Mouse (Mus musculus) stomach, postnatal 0 days (tissue): ENCODE results near the gene Slc35e2. TPM values are rescaled to one million over a fixed set of nuclear protein-coding genes. Genes with fewer than 3 reads are reported as not detected.
A peak's percentile ranks its signal among the peaks of the same experiment; 100 is the strongest.

ENCODE experiments used
- ATAC-seq: fragments of 200-750 bp; cut with Nextera tagmentation; 2 replicates; pipeline ENCODE4 v1.8.0; 2017; ENCODE audit not compliant: low FRiP score, low TSS enrichment
- DNase-seq: peaks from one replicate; pipeline ENCODE4 v3.0.0-alpha.2; 2016; ENCODE audit warnings: low spot score
- H3K27ac ChIP-seq: fragments of 300-500 bp; sonication (generic); replicated peaks from 2 replicates; pipeline ENCODE4 v1.5.1; 2014; ENCODE audit warnings: mild to moderate bottlenecking, control low read depth
- H3K27me3 ChIP-seq: fragments of 300-500 bp; sonication (generic); 2 replicates; pipeline ENCODE4 v1.6.1; 2014; ENCODE audit warnings: low read length; ENCODE audit not compliant: control insufficient read depth, insufficient read depth
- H3K36me3 ChIP-seq: fragments of 300-500 bp; sonication (generic); 2 replicates; pipeline ENCODE4 v1.6.1; 2014; ENCODE audit warnings: low read length, mixed read lengths; ENCODE audit not compliant: control insufficient read depth, insufficient read depth
- H3K4me1 ChIP-seq: fragments of 300-500 bp; sonication (generic); replicated peaks from 2 replicates; pipeline ENCODE4 v1.6.1; 2014; ENCODE audit warnings: antibody characterized with exemption; ENCODE audit not compliant: control insufficient read depth, insufficient read depth
- H3K4me2 ChIP-seq: fragments of 300-500 bp; sonication (generic); replicated peaks from 2 replicates; pipeline ENCODE4 v1.6.1; 2014; ENCODE audit warnings: low read depth, mild to moderate bottlenecking, control low read depth, moderate library complexity
- H3K4me3 ChIP-seq: fragments of 300-500 bp; sonication (generic); 2 replicates; pipeline ENCODE4 v1.5.1; 2014; ENCODE audit warnings: low read depth, low read length, control low read depth
- H3K9ac ChIP-seq: fragments of 300-500 bp; sonication (generic); 2 replicates; pipeline ENCODE4 v1.6.1; 2014; ENCODE audit warnings: mild to moderate bottlenecking, low read length, control low read depth, mixed read lengths
- H3K9me3 ChIP-seq: fragments of 300-500 bp; sonication (generic); 2 replicates; pipeline ENCODE4 v1.6.1; 2016; ENCODE audit warnings: low read length; ENCODE audit not compliant: control insufficient read depth
- CTCF ChIP-seq: IDR thresholded peaks from 2 replicates; pipeline ENCODE4 v1.5.1; 2016; ENCODE audit warnings: antibody characterized with exemption, low read depth, mild to moderate bottlenecking, moderate library complexity
- EP300 ChIP-seq: optimal IDR thresholded peaks from 2 replicates; pipeline ENCODE3; 2016; ENCODE audit warnings: antibody characterized with exemption
- WGBS: fragments of 180-500 bp; shearing (Covaris S2); extraction: QIAGEN DNeasy Blood & Tissue Kit; methylation state at CpG from one replicate; pipeline ENCODE4 v1.1.7; 2014; 5-methylcytosine and 5-hydroxymethylcytosine counted together
- polyA plus RNA-seq: library from polyadenylated mRNA; unstranded; fragments of >200 nt; fragmentation: Nextera tagmentation; extraction: Ambion mirVana; gene quantifications from 2 replicates; pipeline ENCODE4 v1.2.1, GENCODE M21; 2015

Slc35e2 gene
- polyA plus RNA-seq, 1 experiment from 2014 or later, result 3.2 TPM

GRCm38 (mm10) chr4:155645721-155646120 lies 44.5 kb downstream of the Slc35e2 start:
- H3K36me3 ChIP-seq, result peaks cover 44% of the 10 kb centered on the region
- 92% methylated on average over 5 of the region's 5 CpGs for WGBS
- DNase-seq (no peak), ATAC-seq (no peak)
- H3K4me3 ChIP-seq, result no peak overlapping the region
- H3K27ac ChIP-seq, result no peak overlapping the region
- no peaks in the 10 kb centered on the region for H3K27me3 ChIP-seq
- H3K9me3 ChIP-seq, result no peaks in the 10 kb centered on the region
- no peak overlapping the region for H3K4me2 ChIP-seq
- TF ChIP-seq EP300, result no peak
- no peak for TF ChIP-seq CTCF
- H3K4me1 ChIP-seq, result no peaks in the 10 kb centered on the region
- H3K9ac ChIP-seq, result no peak overlapping the region

- no peak overlapping the region for H3K4me2 ChIP-seq
- H3K9ac ChIP-seq, result no peak overlapping the region
- H3K36me3 ChIP-seq, result peaks cover 29% of the 10 kb centered on the region
- no peak overlapping the region for H3K27ac ChIP-seq
- ATAC-seq (no peak), DNase-seq (no peak)
- 94% methylated on average over 11 of the region's 11 CpGs for WGBS
- H3K9me3 ChIP-seq, result no peaks in the 10 kb centered on the region
- peaks cover 11% of the 10 kb centered on the region for H3K4me1 ChIP-seq
- no peaks in the 10 kb centered on the region for H3K27me3 ChIP-seq
- no peak overlapping the region for H3K4me3 ChIP-seq
- TF ChIP-seq EP300, result no peak
- TF ChIP-seq CTCF, result no peak
Measured at GRCm38 (mm10) chr4:155649355-155649754, 48.1 kb downstream of the Slc35e2 start.

GRCm38 (mm10) chr4:155651553-155652269 lies 50.5 kb downstream of the Slc35e2 start:
- no peaks in the 10 kb centered on the region for H3K9me3 ChIP-seq
- TF ChIP-seq EP300 (no peak), CTCF (no peak)
- peak; percentile 90 for DNase-seq
- peak overlapping the region; percentile 50; the same call in 1 of the 2 replicates for H3K4me3 ChIP-seq
- H3K27ac ChIP-seq, result peak overlapping the region; percentile 89
- ATAC-seq, result peak; percentile 85
- 49% methylated on average over 15 of the region's 15 CpGs for WGBS
- H3K9ac ChIP-seq, result 0 out of 2 replicates have a peak overlapping the region, but pooled peaks have one; percentile 23
- no peaks in the 10 kb centered on the region for H3K27me3 ChIP-seq
- H3K4me2 ChIP-seq, result peak overlapping the region; percentile 82
- H3K36me3 ChIP-seq, result peaks cover 24% of the 10 kb centered on the region; the same call in 1 of the 2 replicates
- peaks cover 11% of the 10 kb centered on the region for H3K4me1 ChIP-seq

GRCm38 (mm10) chr4:155652283-155653085 lies 51.3 kb downstream of the Slc35e2 start:
- ATAC-seq, result no peak
- TF ChIP-seq EP300 (no peak), CTCF (no peak)

GRCm38 (mm10) chr4:155653086-155653450 lies 51.9 kb downstream of the Slc35e2 start, which contains the start of gene Mmp23:
TSS of gene Mmp23 (minus strand) at chr4:155653384.
- under 1% methylated on average over 33 of the region's 33 CpGs for WGBS

More at GRCm38 (mm10) chr4:155652283-155653085, 51.3 kb downstream of the Slc35e2 start:
- peak overlapping the region; percentile 89 for H3K27ac ChIP-seq
- H3K4me3 ChIP-seq, result peak overlapping the region; percentile 50
- WGBS, result 30% methylated on average over 32 of the region's 36 CpGs
- H3K36me3 ChIP-seq, result peaks cover 22% of the 10 kb centered on the region; the same call in 1 of the 2 replicates
- no peaks in the 10 kb centered on the region for H3K27me3 ChIP-seq
- H3K9me3 ChIP-seq, result no peaks in the 10 kb centered on the region
- H3K4me1 ChIP-seq, result peaks cover 11% of the 10 kb centered on the region
- peak overlapping the region; percentile 78 for H3K9ac ChIP-seq
- H3K4me2 ChIP-seq, result peak overlapping the region; percentile 82
- no peak for DNase-seq

More at GRCm38 (mm10) chr4:155653086-155653450, 51.9 kb downstream of the Slc35e2 start, which contains the start of gene Mmp23:
- Histone ChIP-seq H3K27ac (peak within 1 kb of the TSS; percentile 89), H3K9ac (peak within 1 kb of the TSS; percentile 78), H3K36me3 (peaks cover 17% of the 10 kb centered on the region; the same call in 1 of the 2 replicates), H3K27me3 (no peaks in the 10 kb centered on the region), H3K4me2 (peak within 1 kb of the TSS; percentile 82), H3K4me3 (peak within 1 kb of the TSS; percentile 50), H3K4me1 (peaks cover 11% of the 10 kb centered on the region), H3K9me3 (no peaks in the 10 kb centered on the region)
- ATAC-seq, result no peak; the same call in 1 of the 2 replicates
- peak; percentile 71 for DNase-seq
- no peak for TF ChIP-seq EP300
- TF ChIP-seq CTCF, result peak; percentile 46
